Mouse (Mus musculus): ENCODE data around the gene Naaladl2.

The Naaladl2 gene

GRCm38 (mm10) chr3:24690162-24690915, 453.7 kb downstream of the Naaladl2 start:
- peak; percentile 100 for DNase-seq (ENCODE audit: extremely low read depth, low read depth, low spot score)

- DNase-seq (ENCODE audit: extremely low read depth, low read depth, low spot score) = no peak
These were observed 473.6 kb downstream of the Naaladl2 start for GRCm38 (mm10) chr3:24670500-24670899.

- no peak for DNase-seq (ENCODE audit: extremely low read depth, low read depth, low spot score)
These were observed 475.8 kb downstream of the Naaladl2 start for GRCm38 (mm10) chr3:24668052-24668916.

GRCm38 (mm10) chr3:24665408-24665807, 478.7 kb downstream of the Naaladl2 start:
- DNase-seq (ENCODE audit: extremely low read depth, low read depth, low spot score) = peak; percentile 93

- DNase-seq (ENCODE audit: extremely low read depth, low read depth, low spot score) = no peak
These were observed 480.3 kb downstream of the Naaladl2 start for GRCm38 (mm10) chr3:24663749-24664148.

- DNase-seq (ENCODE audit: extremely low read depth, low read depth, low spot score) = peak; percentile 67
These were observed 514.0 kb downstream of the Naaladl2 start for GRCm38 (mm10) chr3:24630032-24630431.

- DNase-seq (ENCODE audit: extremely low read depth, low read depth, low spot score) = no peak
These were observed 538.6 kb downstream of the Naaladl2 start for GRCm38 (mm10) chr3:24605485-24605884.

GRCm38 (mm10) chr3:24604791-24605320, 539.2 kb downstream of the Naaladl2 start:
- no peak for DNase-seq (ENCODE audit: extremely low read depth, low read depth, low spot score)

- no peak for DNase-seq (ENCODE audit: extremely low read depth, low read depth, low spot score)
These were observed 548.6 kb downstream of the Naaladl2 start for GRCm38 (mm10) chr3:24595447-24595846.

- DNase-seq (ENCODE audit: extremely low read depth, low read depth, low spot score) = no peak
These were observed 587.4 kb downstream of the Naaladl2 start for GRCm38 (mm10) chr3:24556617-24557016.

- no peak for DNase-seq (ENCODE audit: extremely low read depth, low read depth, low spot score)
These were observed 590.4 kb downstream of the Naaladl2 start for GRCm38 (mm10) chr3:24553701-24554100.

GRCm38 (mm10) chr3:24552631-24553030, 591.4 kb downstream of the Naaladl2 start:
- DNase-seq (ENCODE audit: extremely low read depth, low read depth, low spot score) = no peak

GRCm38 (mm10) chr3:24533775-24534458, 610.1 kb downstream of the Naaladl2 start:
- DNase-seq (ENCODE audit: extremely low read depth, low read depth, low spot score) = no peak

- DNase-seq (ENCODE audit: extremely low read depth, low read depth, low spot score) = no peak
These were observed 629.1 kb downstream of the Naaladl2 start for GRCm38 (mm10) chr3:24514918-24515317.

GRCm38 (mm10) chr3:24486456-24487112, 657.5 kb downstream of the Naaladl2 start:
- DNase-seq (ENCODE audit: extremely low read depth, low read depth, low spot score) = no peak

GRCm38 (mm10) chr3:24463941-24464340, 680.1 kb downstream of the Naaladl2 start:
- no peak for DNase-seq (ENCODE audit: extremely low read depth, low read depth, low spot score)

GRCm38 (mm10) chr3:24440621-24441020, 703.4 kb downstream of the Naaladl2 start:
- peak; percentile 26 for DNase-seq (ENCODE audit: extremely low read depth, low read depth, low spot score)

- no peak for DNase-seq (ENCODE audit: extremely low read depth, low read depth, low spot score)
These were observed 711.3 kb downstream of the Naaladl2 start for GRCm38 (mm10) chr3:24432761-24433160.

- no peak for DNase-seq (ENCODE audit: extremely low read depth, low read depth, low spot score)
These were observed 752.3 kb downstream of the Naaladl2 start for GRCm38 (mm10) chr3:24391737-24392136.

- DNase-seq (ENCODE audit: extremely low read depth, low read depth, low spot score) = no peak
These were observed 752.8 kb downstream of the Naaladl2 start for GRCm38 (mm10) chr3:24391311-24391710.

GRCm38 (mm10) chr3:24355010-24355409, 789.1 kb downstream of the Naaladl2 start:
- DNase-seq (ENCODE audit: extremely low read depth, low read depth, low spot score) = no peak
